Mouse (Mus musculus): ENCODE data around the gene Slc22a15. TPM values are rescaled to one million over a fixed set of nuclear protein-coding genes. Genes with fewer than 3 reads are reported as not detected.

Slc22a15 gene
- polyA plus RNA-seq, 1 experiment from 2014 or later, result 4.8 TPM

GRCm38 (mm10) chr3:101806149-101806548 lies 118.1 kb downstream of the Slc22a15 start:
- Histone ChIP-seq H3K27ac (replicated peaks; ENCODE audit: low read depth, low read length) (no peak overlapping the region), H3K27me3 (replicated peaks; ENCODE audit: control insufficient read depth, insufficient read depth, low read length) (no peaks in the 10 kb centered on the region), H3K9me3 (ENCODE audit: control insufficient read depth, low read length) (no peaks in the 10 kb centered on the region), H3K9ac (ENCODE audit: low read depth, low read length) (peak overlapping the region; percentile 25; the same call in 1 of the 2 replicates), H3K36me3 (ENCODE audit: control insufficient read depth, insufficient read depth, low read length) (no peaks in the 10 kb centered on the region), H3K4me3 (ENCODE audit: low read depth, low read length) (no peak overlapping the region), H3K4me1 (ENCODE audit: control insufficient read depth, insufficient read depth, low read length) (peaks cover 6% of the 10 kb centered on the region), H3K4me2 (ENCODE audit: low read depth, low read length) (peak overlapping the region; percentile 46)
- DNase-seq (ENCODE audit: low spot score) (peak; percentile 85), ATAC-seq (ENCODE audit: low read depth) (peak; percentile 91)
- WGBS, result 7% methylated on average over 16 of the region's 16 CpGs

Other genes with a start within 250 kb of the Slc22a15 start
- 0.68 and 0.83 TPM in 2 replicates for gene Mab21l3, start 75.5 kb downstream of the Slc22a15 start, polyA plus RNA-seq (2014; fragmentation: Nextera tagmentation; extraction: Ambion mirVana)
- 3.0 and 3.8 TPM in 2 replicates for gene Nhlh2, start 85.6 kb upstream of the Slc22a15 start, polyA plus RNA-seq (2014; fragmentation: Nextera tagmentation; extraction: Ambion mirVana)
- gene Casq2, start 162.0 kb upstream of the Slc22a15 start, polyA plus RNA-seq (2014; fragmentation: Nextera tagmentation; extraction: Ambion mirVana), result 128 and 199 TPM in 2 replicates